Mouse (Mus musculus) CH12F3 (cell line): ENCODE results near the gene Gm49322.
"Not testable (repeated sequence)": the region's sequence is repeated elsewhere in the genome, so short reads cannot be mapped to it uniquely, and the experiment has no call there.

Source experiments
- in situ Hi-C: fragments of 300-500 bp; cut with MboI; formaldehyde crosslinking; loops from 2 replicates; pipeline ENCODE4 v1.14.3; 2020; ENCODE audit warnings: low sequenced_read_pairs

The Gm49322 gene

DNA sequence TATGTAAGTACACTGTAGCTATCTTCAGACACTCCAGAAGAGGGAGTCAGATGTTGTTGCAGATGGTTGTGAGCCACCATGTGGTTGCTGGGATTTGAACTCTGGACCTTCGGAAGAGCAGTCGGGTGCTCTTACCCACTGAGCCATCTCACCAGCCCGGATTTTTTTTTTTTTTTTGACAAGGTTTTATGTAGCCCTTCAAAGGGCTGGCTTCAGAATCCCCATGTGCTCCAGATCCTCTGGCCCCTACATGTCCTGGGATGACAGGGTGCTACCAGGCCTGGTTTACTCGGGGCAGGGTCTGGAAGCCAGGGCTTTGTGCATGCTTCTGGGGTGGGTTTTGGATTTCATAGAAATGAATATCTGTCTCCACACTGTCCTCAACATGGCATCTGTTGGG is at the start of gene Gm49322:
Gene Gm49322, plus strand, starts transcription at position 301 of the 400 bp plus-strand sequence.
- in situ Hi-C loops = not testable (repeated sequence)

DNA sequence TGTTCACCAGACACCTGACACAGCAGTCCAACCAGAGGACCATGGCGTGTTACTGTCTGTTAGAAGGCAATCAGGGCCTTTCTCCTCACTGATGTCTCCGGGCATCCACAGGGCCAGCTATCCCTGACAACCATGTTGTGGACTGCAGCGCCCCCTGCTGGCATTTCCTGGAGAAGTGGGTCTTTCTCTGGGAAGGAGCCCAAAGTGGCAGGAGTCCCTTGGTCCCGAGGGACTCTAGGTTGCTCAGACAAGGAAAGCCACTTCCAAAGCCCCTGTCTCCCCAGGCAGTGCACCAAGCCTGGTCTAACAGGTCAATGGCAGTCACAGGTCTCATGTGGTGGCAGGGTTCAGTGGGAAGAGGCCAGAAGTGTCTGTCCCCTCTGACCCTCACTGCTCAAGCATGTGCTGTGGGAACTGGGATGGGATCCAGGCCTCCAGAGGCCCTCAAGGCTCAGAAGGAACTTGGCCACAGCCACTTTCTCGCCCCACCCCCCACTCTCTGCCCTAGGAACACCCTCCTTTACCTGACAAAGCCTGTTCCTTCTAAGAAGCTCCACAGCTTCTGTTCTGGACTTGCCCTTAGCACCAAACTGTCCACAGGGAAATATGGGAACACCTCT is 48.4 kb upstream of the Gm49322 start:
- in situ Hi-C loops = no loop called here

DNA sequence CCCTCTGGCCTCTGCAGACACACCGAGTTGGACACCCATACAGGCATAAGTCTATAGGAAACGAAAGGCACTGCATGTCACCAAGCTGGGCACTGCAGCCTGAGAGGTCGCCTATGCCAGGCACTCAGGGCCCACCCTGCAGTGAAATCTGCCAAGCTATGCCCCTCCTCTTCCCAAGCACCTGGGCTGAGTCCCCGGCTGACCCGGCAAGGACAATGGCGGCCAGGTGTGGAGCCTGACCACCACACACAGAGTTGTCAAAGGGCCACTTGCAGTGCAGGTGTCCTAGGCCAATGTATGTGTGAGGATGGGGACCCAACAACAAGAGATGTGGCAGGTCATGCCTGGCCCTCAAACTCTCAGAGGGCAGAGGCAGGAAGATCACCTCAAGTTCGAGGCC is 46.4 kb upstream of the Gm49322 start:
- in situ Hi-C loops = no loop called here

- in situ Hi-C loops = no loop called here
Measured at GRCm38 (mm10) chr10:80560621-80561020, 45.2 kb upstream of the Gm49322 start.

DNA sequence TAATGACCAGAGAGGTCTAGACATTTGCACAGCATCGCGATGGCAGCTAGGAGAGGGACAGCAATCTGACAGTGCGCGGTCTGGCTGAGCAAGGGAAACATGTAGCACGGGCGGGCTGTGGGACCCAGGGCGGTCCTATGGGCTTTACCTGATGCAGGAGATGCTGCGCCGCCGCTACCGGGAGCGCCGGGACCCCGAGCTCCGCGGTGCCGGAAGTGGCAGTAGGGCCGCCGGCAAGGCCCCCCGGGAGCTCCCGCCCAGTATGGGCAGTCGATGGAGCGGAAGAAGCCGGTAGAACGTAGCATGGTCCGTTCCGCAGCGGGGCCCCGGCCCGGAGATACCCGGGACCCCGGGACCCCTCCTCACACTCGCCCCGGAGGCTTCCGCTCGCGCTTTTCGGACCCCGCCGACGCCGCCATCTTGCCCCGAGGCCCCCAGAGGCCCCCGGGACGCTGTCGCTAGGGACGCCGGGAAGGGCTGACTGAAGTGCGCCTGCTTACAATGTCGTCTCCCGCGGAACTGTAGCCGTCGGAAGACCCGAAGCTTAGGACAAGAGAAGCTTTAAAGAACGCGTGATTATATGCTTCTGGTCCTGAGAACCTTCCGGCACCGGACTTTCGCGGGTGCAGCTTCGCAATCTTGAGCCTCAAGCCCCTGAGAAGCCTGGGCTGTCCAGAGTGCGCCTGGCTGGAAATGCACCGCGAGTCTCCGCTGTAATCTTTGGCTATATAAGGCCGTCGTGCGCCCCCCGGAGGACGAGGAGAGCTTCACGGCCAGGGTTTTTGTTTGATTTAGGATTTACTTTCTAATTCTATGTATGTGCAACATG is 44.5 kb upstream of the Gm49322 start, which contains the start of gene Rexo1:
Gene Rexo1, minus strand, starts transcription at position 445 of the 829 bp plus-strand sequence.
- in situ Hi-C loops = no loop called here

DNA sequence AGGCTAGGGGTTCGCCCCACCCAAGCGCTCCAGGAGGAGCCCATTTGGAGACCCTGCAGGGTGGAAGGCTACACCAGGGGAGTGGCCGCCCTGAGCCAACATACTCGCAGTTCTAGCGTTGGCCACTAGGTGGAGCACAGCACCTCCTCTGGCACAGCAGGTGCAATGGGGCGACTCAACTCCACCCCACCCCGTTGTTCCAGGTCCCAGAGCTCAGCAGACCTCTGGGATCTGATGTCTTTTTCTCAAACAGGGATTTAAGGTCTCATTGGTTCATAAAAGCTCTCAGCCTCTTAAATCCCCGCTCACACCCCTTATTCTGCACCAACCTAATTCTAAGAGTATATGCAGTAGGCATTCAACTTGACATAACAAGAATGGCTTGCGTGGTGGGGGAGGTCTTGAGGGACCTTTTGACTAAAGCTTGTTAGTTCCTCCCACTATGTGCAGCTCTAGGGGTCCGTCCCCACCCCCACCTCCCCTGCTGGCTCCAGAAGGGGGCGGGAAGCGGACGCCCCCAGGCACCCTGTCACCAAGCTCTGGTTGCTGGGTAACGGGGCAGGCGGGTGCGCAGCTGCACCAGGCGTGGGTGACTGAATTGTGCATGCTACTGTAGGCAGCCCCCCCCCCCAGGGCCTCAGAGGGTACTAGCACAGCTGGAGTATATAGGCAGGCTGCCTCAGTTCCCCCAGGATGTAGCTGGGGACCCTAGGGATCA is 39.3 kb upstream of the Gm49322 start:
- in situ Hi-C loops = no loop called here

- in situ Hi-C loops = no loop called here
Measured at GRCm38 (mm10) chr10:80568876-80569275, 36.9 kb upstream of the Gm49322 start.

DNA sequence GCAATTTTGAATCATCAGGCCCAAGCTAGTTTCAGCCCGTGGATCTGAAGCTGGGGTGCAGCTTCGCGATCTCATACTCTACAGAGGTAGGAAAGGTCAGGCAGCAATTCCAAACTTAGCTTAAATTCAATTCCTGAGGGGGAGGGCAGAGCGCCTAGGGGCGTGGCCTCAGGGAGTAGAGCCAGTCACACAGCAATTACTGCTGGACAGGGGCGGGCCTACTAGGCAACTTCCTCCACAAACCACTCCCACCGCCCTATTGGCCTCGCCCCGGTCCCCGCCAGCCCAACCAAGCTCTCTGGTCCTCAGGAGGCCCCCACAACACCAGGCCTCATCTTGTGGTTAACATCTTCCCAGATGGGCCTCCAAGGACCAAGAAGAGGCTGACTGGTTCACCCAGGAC is 36.2 kb upstream of the Gm49322 start:
- in situ Hi-C loops = no loop called here

GRCm38 (mm10) chr10:80570419-80570818 is 35.4 kb upstream of the Gm49322 start:
- in situ Hi-C loops = no loop called here

GRCm38 (mm10) chr10:80570871-80571836 is 34.7 kb upstream of the Gm49322 start:
- in situ Hi-C loops = no loop called here

DNA sequence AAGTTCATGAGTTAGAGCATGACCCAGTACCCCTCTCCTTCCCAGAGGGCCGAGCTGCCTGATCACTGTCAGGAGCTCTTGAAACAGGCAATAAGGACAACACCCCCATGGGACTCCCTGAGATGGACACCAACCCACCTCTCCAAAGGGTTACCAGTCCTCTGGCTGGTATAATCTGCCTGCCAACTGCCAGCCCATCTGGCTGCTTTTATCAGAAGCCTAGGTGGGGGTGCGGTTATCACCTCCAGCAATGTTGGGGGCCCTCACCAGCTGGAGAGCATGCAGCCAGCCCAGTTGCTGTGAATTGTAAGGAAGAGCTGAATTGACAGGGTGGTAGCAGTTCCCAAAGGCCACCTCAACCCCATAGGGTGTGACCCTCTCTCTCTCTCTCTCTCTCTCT is 33.3 kb upstream of the Gm49322 start:
- in situ Hi-C loops = no loop called here

DNA sequence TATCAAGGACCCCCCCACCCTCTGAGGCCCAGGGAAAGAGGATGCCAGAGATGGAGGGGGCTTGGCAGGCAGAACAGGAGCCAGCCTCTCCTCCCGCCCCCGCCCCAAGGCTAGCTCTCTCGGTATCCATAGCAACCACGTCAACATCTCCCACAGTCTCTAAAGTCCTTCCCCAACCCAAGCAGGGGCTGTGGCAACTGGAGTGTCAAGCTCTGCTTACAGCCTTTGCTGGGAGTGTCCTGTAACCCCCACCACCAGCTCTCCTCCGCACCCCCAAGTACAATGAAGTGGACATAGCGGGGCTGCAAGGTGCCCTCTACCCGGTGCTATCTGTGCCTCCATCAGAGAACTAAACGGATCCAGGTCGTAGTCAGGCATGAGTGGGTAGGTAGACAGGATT is 31.9 kb upstream of the Gm49322 start:
- in situ Hi-C loops = no loop called here

DNA sequence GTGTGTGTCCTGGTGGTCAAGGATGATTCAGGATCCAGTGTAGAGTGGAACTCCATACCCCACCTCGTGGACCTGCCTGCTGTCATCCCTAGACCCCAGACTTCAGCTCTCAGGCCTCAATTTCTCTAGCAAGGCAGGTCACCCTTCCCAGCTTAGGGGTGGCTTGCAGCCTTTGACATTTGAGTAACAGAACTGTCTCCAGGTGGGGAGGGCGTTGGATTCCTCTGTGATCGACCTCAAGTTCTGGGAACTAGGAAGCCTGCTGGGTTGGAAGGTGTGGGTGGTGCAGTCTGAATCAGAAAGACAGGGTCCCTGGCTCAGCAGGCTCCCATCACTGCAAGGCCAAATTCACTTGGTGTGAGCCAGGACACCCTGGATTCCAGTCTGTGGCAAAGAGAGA is 30.9 kb upstream of the Gm49322 start:
- in situ Hi-C loops = loop anchor here (5.0 kb wide), 1 partner anchor 107 kb away; no protein-coding TSS in a partner anchor

- in situ Hi-C loops = loop anchor here (5.0 kb wide), 1 partner anchor 106 kb away; no protein-coding TSS in a partner anchor
Measured at GRCm38 (mm10) chr10:80575925-80576324, 29.9 kb upstream of the Gm49322 start.

- in situ Hi-C loops = loop anchor here (5.0 kb wide), 1 partner anchor 106 kb away; no protein-coding TSS in a partner anchor
Measured at GRCm38 (mm10) chr10:80576351-80577194, 29.2 kb upstream of the Gm49322 start.

DNA sequence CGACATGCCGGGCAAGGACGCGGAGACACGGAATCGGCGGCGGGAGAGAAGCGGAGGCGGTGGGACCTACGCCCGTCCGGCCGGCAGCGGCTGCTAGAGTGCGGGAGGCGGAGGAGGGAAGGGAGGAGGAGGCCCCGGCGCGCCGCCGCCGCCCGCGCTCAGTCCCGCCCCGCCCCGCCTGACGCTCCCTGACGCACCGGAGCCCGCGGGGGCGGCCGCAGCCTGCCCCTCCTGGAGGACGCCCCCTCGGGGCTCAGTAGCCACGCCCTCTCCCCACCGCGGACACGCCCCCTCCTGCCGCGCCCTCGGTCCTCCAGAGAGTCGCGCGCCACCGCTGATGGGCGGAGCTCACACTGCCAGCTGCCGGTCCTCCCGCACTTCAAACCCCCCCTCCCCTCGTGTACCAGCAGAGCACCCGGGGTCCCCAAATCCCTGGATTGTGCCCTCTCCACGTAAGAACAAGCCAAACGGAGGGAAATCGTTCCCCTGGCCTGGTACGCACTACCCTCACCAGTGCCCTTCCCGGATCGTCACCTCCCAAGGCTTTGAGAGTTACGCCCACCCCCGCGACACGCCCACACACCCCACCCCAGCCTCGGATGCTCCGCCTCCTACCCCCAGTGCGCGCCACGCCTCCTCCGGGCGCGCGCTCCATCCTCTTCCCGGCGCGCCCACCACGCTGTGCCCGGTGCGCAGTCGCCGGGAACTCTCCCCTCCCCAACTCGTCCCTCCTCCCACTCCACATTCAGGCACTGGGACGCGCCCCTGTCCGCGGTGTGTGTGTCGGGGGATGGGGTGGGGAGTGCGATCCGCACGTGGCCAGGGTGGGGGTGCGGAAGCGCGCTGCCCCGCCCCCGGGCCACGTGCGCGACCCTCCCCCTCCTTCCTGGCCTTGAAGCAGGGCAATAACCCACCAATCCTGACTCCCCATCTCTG is 28.4 kb upstream of the Gm49322 start, which contains the start of gene Klf16:
Gene Klf16, minus strand, starts transcription at position 127 of the 936 bp plus-strand sequence.
- in situ Hi-C loops = loop anchor here (5.0 kb wide), 1 partner anchor 105 kb away; no protein-coding TSS in a partner anchor

DNA sequence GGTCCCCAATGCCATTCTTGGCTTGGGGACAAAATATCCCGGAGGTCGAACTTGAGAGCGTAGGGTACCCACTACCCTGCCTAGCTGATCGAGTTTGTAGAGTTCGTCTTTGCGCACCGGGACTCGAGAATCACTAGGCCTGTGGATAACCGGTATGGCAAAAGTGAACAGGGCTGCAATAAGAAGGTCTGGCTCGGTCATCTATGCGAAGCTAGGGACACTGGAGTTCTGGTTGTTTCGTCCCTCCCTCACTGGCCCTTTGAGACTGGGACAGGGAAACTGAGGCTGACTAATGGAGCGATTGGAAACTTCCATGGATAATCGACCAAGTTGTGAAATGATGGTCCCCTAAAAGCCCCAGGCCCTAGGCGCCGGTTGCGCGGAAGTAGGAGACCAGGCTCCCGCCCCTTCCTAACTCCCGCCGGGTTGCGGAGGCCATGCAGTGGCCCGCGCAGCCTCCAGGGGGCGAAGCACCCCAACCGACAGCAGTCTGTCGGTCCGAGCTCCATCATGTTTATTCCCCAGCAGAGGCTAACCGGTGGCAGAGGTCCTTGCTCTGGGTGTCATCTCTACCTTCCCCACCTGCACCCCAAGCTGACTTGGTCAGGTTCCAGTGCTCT is 27.6 kb upstream of the Gm49322 start:
- in situ Hi-C loops = loop anchor here (5.0 kb wide), 1 partner anchor 104 kb away; no protein-coding TSS in a partner anchor
